Mouse (Mus musculus): Measurements from ENCODE around the gene Sart3. TPM values are rescaled to one million over a fixed set of nuclear protein-coding genes. Genes with fewer than 3 reads are reported as not detected.
"Not testable (repeated sequence)": the region's sequence is repeated elsewhere in the genome, so short reads cannot be mapped to it uniquely, and the experiment has no call there.

The Sart3 gene
- polyA plus RNA-seq, 1 experiment from 2014 or later: 55.2 TPM

GRCm38 (mm10) chr5:113784104-113784503 lies 11.8 kb upstream of the Sart3 start:
- H3K9ac ChIP-seq (ENCODE audit: low read length); H3K9me3 ChIP-seq (ENCODE audit: control insufficient read depth, low read length); H3K27me3 ChIP-seq (ENCODE audit: control insufficient read depth, insufficient read depth, low read length); H3K4me3 ChIP-seq (ENCODE audit: low read depth, low read length); H3K4me2 ChIP-seq; H3K4me1 ChIP-seq (ENCODE audit: control insufficient read depth, insufficient read depth, low read length); H3K36me3 ChIP-seq (ENCODE audit: control insufficient read depth, insufficient read depth, low read length); ATAC-seq (ENCODE audit: low FRiP score); H3K27ac ChIP-seq (ENCODE audit: low read depth, low read length): not testable (repeated sequence)
- WGBS: 25% methylated on average over 3 of the region's 3 CpGs
- DNase-seq (ENCODE audit: low spot score, missing footprints): peak; percentile 54

GRCm38 (mm10) chr5:113783581-113784001 lies 11.3 kb upstream of the Sart3 start:
- no peaks in the 10 kb centered on the region for H3K4me1 ChIP-seq (ENCODE audit: control insufficient read depth, insufficient read depth, low read length)
- H3K27ac ChIP-seq (ENCODE audit: low read depth, low read length): no peak overlapping the region
- H3K9me3 ChIP-seq (ENCODE audit: control insufficient read depth, low read length): no peaks in the 10 kb centered on the region; the same call in 1 of the 2 replicates
- H3K27me3 ChIP-seq (ENCODE audit: control insufficient read depth, insufficient read depth, low read length): no peaks in the 10 kb centered on the region; the same call in 1 of the 2 replicates
- no peak for DNase-seq (ENCODE audit: low spot score, missing footprints)
- no peaks in the 10 kb centered on the region for H3K36me3 ChIP-seq (ENCODE audit: control insufficient read depth, insufficient read depth, low read length)
- H3K9ac ChIP-seq (ENCODE audit: low read length): no peak overlapping the region
- no peak overlapping the region for H3K4me2 ChIP-seq
- no peak for ATAC-seq (ENCODE audit: low FRiP score)
- 19% methylated on average over 12 of the region's 12 CpGs for WGBS
- H3K4me3 ChIP-seq (ENCODE audit: low read depth, low read length): no peak overlapping the region

GRCm38 (mm10) chr5:113782624-113783023 lies 10.3 kb upstream of the Sart3 start:
- no peaks in the 10 kb centered on the region; the same call in 1 of the 2 replicates for H3K9me3 ChIP-seq (ENCODE audit: control insufficient read depth, low read length)
- WGBS: 89% methylated on average over 7 of the region's 7 CpGs
- no peak overlapping the region for H3K27ac ChIP-seq (ENCODE audit: low read depth, low read length)
- no peaks in the 10 kb centered on the region for H3K4me1 ChIP-seq (ENCODE audit: control insufficient read depth, insufficient read depth, low read length)
- 0 out of 2 replicates have a peak, but pooled peaks cover 3% of the 10 kb centered on the region for H3K36me3 ChIP-seq (ENCODE audit: control insufficient read depth, insufficient read depth, low read length)
- H3K4me2 ChIP-seq: no peak overlapping the region
- ATAC-seq (ENCODE audit: low FRiP score): no peak
- H3K27me3 ChIP-seq (ENCODE audit: control insufficient read depth, insufficient read depth, low read length): no peaks in the 10 kb centered on the region; the same call in 1 of the 2 replicates
- H3K4me3 ChIP-seq (ENCODE audit: low read depth, low read length): no peak overlapping the region
- H3K9ac ChIP-seq (ENCODE audit: low read length): no peak overlapping the region
- DNase-seq (ENCODE audit: low spot score, missing footprints): no peak

- Histone ChIP-seq H3K4me2 (no peak overlapping the region), H3K4me3 (ENCODE audit: low read depth, low read length) (no peak overlapping the region), H3K27me3 (ENCODE audit: control insufficient read depth, insufficient read depth, low read length) (no peaks in the 10 kb centered on the region; the same call in 1 of the 2 replicates), H3K36me3 (ENCODE audit: control insufficient read depth, insufficient read depth, low read length) (peaks cover 5% of the 10 kb centered on the region; the same call in 1 of the 2 replicates), H3K9ac (ENCODE audit: low read length) (no peak overlapping the region), H3K4me1 (ENCODE audit: control insufficient read depth, insufficient read depth, low read length) (no peaks in the 10 kb centered on the region), H3K27ac (ENCODE audit: low read depth, low read length) (no peak overlapping the region), H3K9me3 (ENCODE audit: control insufficient read depth, low read length) (no peaks in the 10 kb centered on the region; the same call in 1 of the 2 replicates)
- DNase-seq (ENCODE audit: low spot score, missing footprints): peak; percentile 0
- 78% methylated on average over 7 of the region's 7 CpGs for WGBS
- no peak for ATAC-seq (ENCODE audit: low FRiP score)
Observed at GRCm38 (mm10) chr5:113781875-113782274, 9.6 kb upstream of the Sart3 start.

- Histone ChIP-seq H3K9ac (ENCODE audit: low read length) (no peak overlapping the region), H3K27ac (ENCODE audit: low read depth, low read length) (no peak overlapping the region), H3K4me3 (ENCODE audit: low read depth, low read length) (no peak overlapping the region), H3K4me2 (no peak overlapping the region), H3K9me3 (ENCODE audit: control insufficient read depth, low read length) (no peaks in the 10 kb centered on the region; the same call in 1 of the 2 replicates), H3K27me3 (ENCODE audit: control insufficient read depth, insufficient read depth, low read length) (no peaks in the 10 kb centered on the region; the same call in 1 of the 2 replicates), H3K36me3 (ENCODE audit: control insufficient read depth, insufficient read depth, low read length) (peaks cover 10% of the 10 kb centered on the region), H3K4me1 (ENCODE audit: control insufficient read depth, insufficient read depth, low read length) (no peaks in the 10 kb centered on the region)
- DNase-seq (ENCODE audit: low spot score, missing footprints) (no peak), ATAC-seq (ENCODE audit: low FRiP score) (no peak)
- WGBS: 84% methylated on average over 7 of the region's 7 CpGs
Observed at GRCm38 (mm10) chr5:113781254-113781653, 8.9 kb upstream of the Sart3 start.

- DNase-seq (ENCODE audit: low spot score, missing footprints) (peak; percentile 0), ATAC-seq (ENCODE audit: low FRiP score) (no peak)
- Histone ChIP-seq H3K4me3 (ENCODE audit: low read depth, low read length) (no peak overlapping the region), H3K27me3 (ENCODE audit: control insufficient read depth, insufficient read depth, low read length) (no peaks in the 10 kb centered on the region; the same call in 1 of the 2 replicates), H3K9me3 (ENCODE audit: control insufficient read depth, low read length) (no peaks in the 10 kb centered on the region; the same call in 1 of the 2 replicates), H3K4me2 (no peak overlapping the region), H3K36me3 (ENCODE audit: control insufficient read depth, insufficient read depth, low read length) (peaks cover 13% of the 10 kb centered on the region), H3K4me1 (ENCODE audit: control insufficient read depth, insufficient read depth, low read length) (no peaks in the 10 kb centered on the region), H3K9ac (ENCODE audit: low read length) (no peak overlapping the region), H3K27ac (ENCODE audit: low read depth, low read length) (no peak overlapping the region)
- 95% methylated on average over 5 of the region's 5 CpGs for WGBS
Observed at GRCm38 (mm10) chr5:113780763-113781162, 8.5 kb upstream of the Sart3 start.

GRCm38 (mm10) chr5:113780082-113780752 lies 7.9 kb upstream of the Sart3 start:
- H3K36me3 ChIP-seq (ENCODE audit: control insufficient read depth, insufficient read depth, low read length): peaks cover 16% of the 10 kb centered on the region
- DNase-seq (ENCODE audit: low spot score, missing footprints): peak; percentile 8
- H3K4me2 ChIP-seq: no peak overlapping the region
- no peaks in the 10 kb centered on the region; the same call in 1 of the 2 replicates for H3K27me3 ChIP-seq (ENCODE audit: control insufficient read depth, insufficient read depth, low read length)
- no peak overlapping the region for H3K4me3 ChIP-seq (ENCODE audit: low read depth, low read length)
- H3K9ac ChIP-seq (ENCODE audit: low read length): no peak overlapping the region
- ATAC-seq (ENCODE audit: low FRiP score): no peak
- WGBS: 97% methylated on average over 3 of the region's 3 CpGs
- no peak overlapping the region for H3K27ac ChIP-seq (ENCODE audit: low read depth, low read length)
- H3K4me1 ChIP-seq (ENCODE audit: control insufficient read depth, insufficient read depth, low read length): no peaks in the 10 kb centered on the region
- no peaks in the 10 kb centered on the region; the same call in 1 of the 2 replicates for H3K9me3 ChIP-seq (ENCODE audit: control insufficient read depth, low read length)

GRCm38 (mm10) chr5:113779569-113779968 lies 7.3 kb upstream of the Sart3 start:
- Histone ChIP-seq H3K9me3 (ENCODE audit: control insufficient read depth, low read length) (no peaks in the 10 kb centered on the region; the same call in 1 of the 2 replicates), H3K4me1 (ENCODE audit: control insufficient read depth, insufficient read depth, low read length) (no peaks in the 10 kb centered on the region), H3K27me3 (ENCODE audit: control insufficient read depth, insufficient read depth, low read length) (no peaks in the 10 kb centered on the region; the same call in 1 of the 2 replicates), H3K27ac (ENCODE audit: low read depth, low read length) (no peak overlapping the region), H3K36me3 (ENCODE audit: control insufficient read depth, insufficient read depth, low read length) (peaks cover 16% of the 10 kb centered on the region), H3K9ac (ENCODE audit: low read length) (no peak overlapping the region), H3K4me3 (ENCODE audit: low read depth, low read length) (no peak overlapping the region), H3K4me2 (no peak overlapping the region)
- ATAC-seq (ENCODE audit: low FRiP score) (no peak), DNase-seq (ENCODE audit: low spot score, missing footprints) (peak; percentile 12)
- WGBS: 83% methylated on average over 5 of the region's 5 CpGs

- not testable (repeated sequence) for H3K4me3 ChIP-seq (ENCODE audit: low read depth, low read length); DNase-seq (ENCODE audit: low spot score, missing footprints); H3K27me3 ChIP-seq (ENCODE audit: control insufficient read depth, insufficient read depth, low read length); ATAC-seq (ENCODE audit: low FRiP score); H3K4me2 ChIP-seq; H3K9me3 ChIP-seq (ENCODE audit: control insufficient read depth, low read length); H3K27ac ChIP-seq (ENCODE audit: low read depth, low read length); H3K9ac ChIP-seq (ENCODE audit: low read length); H3K4me1 ChIP-seq (ENCODE audit: control insufficient read depth, insufficient read depth, low read length)
- 92% methylated on average over 8 of the region's 8 CpGs for WGBS
- peaks cover 16% of the 10 kb centered on the region for H3K36me3 ChIP-seq (ENCODE audit: control insufficient read depth, insufficient read depth, low read length)
Observed at GRCm38 (mm10) chr5:113777728-113778127, 5.4 kb upstream of the Sart3 start.

Data from midbrain, embryonic 11.5 days (tissue).